Mouse (Mus musculus): ENCODE measurements around the gene Epb41l4b. TPM values are rescaled to one million over a fixed set of nuclear protein-coding genes. Genes with fewer than 3 reads are reported as not detected.

Gene Epb41l4b
- total and polyA plus RNA-seq, 3 experiments, result 0.93 to 4.9 (median 2.0) TPM

DNA sequence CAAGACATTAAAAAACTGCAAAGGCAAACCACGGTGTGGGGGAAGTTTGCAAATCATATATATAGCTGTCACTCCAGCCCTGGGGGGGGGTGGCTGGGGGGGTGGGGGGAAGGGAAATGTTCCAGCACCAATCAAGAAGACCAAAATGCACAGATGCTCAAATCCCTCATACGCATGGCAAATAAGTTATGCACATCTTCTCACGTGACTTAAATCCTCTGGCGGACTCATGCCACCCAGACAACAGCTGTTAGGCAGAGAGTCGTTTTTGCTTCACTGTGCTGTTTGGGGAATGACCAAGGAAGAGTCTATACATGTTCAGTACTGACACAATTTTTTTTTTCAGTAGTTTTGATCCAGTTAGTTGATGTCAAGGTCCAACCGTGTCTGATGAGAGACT is 37.9 kb downstream of the Epb41l4b start:
- DNase-seq (ENCODE audit: extremely low read depth), result no peak
- H3K27me3 ChIP-seq (replicated peaks), result no peaks in the 10 kb centered on the region
- H3K4me1 ChIP-seq (ENCODE audit: control insufficient read depth in 1 of 2, insufficient read depth in 2 of 2), result peaks cover 15 to 42% of the 10 kb centered on the region in 2 experiments
- TF ChIP-seq BHLHE40 (IDR thresholded peaks at IDR 0.05; ENCODE audit: low read depth, low read length) (peak; percentile 71), CHD1 (IDR thresholded peaks at IDR 0.05; ENCODE audit: low read depth, low read length) (no peak)
- H3K36me3 ChIP-seq (replicated peaks in 1 of 2; ENCODE audit: control insufficient read depth in 1 of 2, insufficient read depth in 1 of 2, low read length in 1 of 2), result no peaks in the 10 kb centered on the region
- H3K79me2 ChIP-seq (replicated peaks; ENCODE audit: control insufficient read depth, extremely low read depth, insufficient read depth, poor library complexity, severe bottlenecking), result no peaks in the 10 kb centered on the region
- H3K27ac ChIP-seq (ENCODE audit: insufficient read depth, low read depth), result no peak overlapping the region
- no peak overlapping the region for H3K9ac ChIP-seq (ENCODE audit: insufficient read depth, low read depth)
- no peak overlapping the region for H3K4me3 ChIP-seq (replicated peaks in 1 of 3; ENCODE audit: low read depth in 2 of 3, low read length in 2 of 3, poor library complexity in 1 of 3)
- dilution Hi-C loops (cut with MboI; ENCODE audit: extremely low pct_ligation_motif_present, extremely low pct_unique_long_range_greater_than_20kb, low sequenced_read_pairs), result no loop called here
- no peaks in the 10 kb centered on the region for H3K9me3 ChIP-seq (replicated peaks; ENCODE audit: low read length)
- H3K4me2 ChIP-seq (ENCODE audit: insufficient read depth, low read depth, poor library complexity, severe bottlenecking), result no peak overlapping the region
- in situ Hi-C loops (cut with MboI; ENCODE audit: low pct_ligation_motif_present, low pct_unique_long_range_greater_than_20kb, low sequenced_read_pairs), result no loop called here

DNA sequence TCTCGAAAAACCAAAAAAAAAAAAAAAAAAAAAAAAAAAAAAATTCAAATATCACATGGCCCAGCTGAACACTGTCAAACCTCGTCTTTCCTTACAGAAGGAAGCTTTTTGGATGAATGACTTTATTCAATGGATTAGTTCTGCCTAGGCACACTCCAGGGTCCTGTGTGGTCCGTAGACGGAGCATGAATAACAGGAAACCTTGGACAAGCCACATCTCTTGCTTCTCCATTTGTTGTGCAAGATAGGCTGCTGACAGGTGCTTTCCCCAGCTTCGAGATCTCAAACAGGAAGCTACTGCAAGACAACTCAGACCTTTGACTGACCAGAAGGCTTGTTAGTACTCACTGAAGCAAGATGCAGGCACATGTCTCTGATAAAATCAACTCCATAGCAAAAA is 39.4 kb downstream of the Epb41l4b start:
- H3K27ac ChIP-seq (ENCODE audit: insufficient read depth, low read depth), result peak overlapping the region; percentile 49

More for the DNA sequence above, 39.4 kb downstream of the Epb41l4b start:
- H3K9me3 ChIP-seq (replicated peaks; ENCODE audit: low read length), result no peaks in the 10 kb centered on the region
- TF ChIP-seq EP300 (IDR thresholded peaks at IDR 0.05; ENCODE audit: low read length) (peak; percentile 76), CHD2 (IDR thresholded peaks at IDR 0.05; ENCODE audit: low read length) (peak; percentile 35; the same call in 1 of the 2 replicates), ELF1 (IDR thresholded peaks at IDR 0.05; ENCODE audit: low read depth, low read length) (peak; percentile 63; the same call in 1 of the 2 replicates), USF2 (conservative IDR thresholded peaks at IDR 0.05; ENCODE audit: low read depth, low read length) (no peak), MAX (IDR thresholded peaks at IDR 0.05; ENCODE audit: low read length) (0 out of 2 replicates have a peak, but pooled peaks have one; percentile 66), RAD21 (IDR thresholded peaks at IDR 0.05; ENCODE audit: low read depth, low read length) (no peak), MAFK (IDR thresholded peaks at IDR 0.05; ENCODE audit: insufficient replicate concordance, low read length) (no peak), BHLHE40 (IDR thresholded peaks at IDR 0.05; ENCODE audit: low read depth, low read length) (peak; percentile 62), E2F4 (IDR thresholded peaks at IDR 0.05; ENCODE audit: insufficient replicate concordance, low read depth, low read length) (no peak), TBP (conservative IDR thresholded peaks at IDR 0.05; ENCODE audit: low read depth, low read length) (no peak), NRF1 (IDR thresholded peaks at IDR 0.05; ENCODE audit: low read depth, low read length) (no peak), TCF12 (IDR thresholded peaks at IDR 0.05; ENCODE audit: low read depth, low read length) (peak; percentile 54; the same call in 1 of the 2 replicates), POLR2AphosphoS2 (IDR thresholded peaks at IDR 0.05; ENCODE audit: low read depth, low read length) (no peak), ZNF384 (IDR thresholded peaks at IDR 0.05; ENCODE audit: low read depth, low read length) (peak; percentile 94), ZC3H11A (IDR thresholded peaks at IDR 0.05; ENCODE audit: low read depth, low read length) (no peak), JUND (conservative IDR thresholded peaks at IDR 0.05; ENCODE audit: low read depth, low read length) (no peak), KAT2A (IDR thresholded peaks at IDR 0.05; ENCODE audit: insufficient replicate concordance, low read length) (no peak), POLR2A (IDR thresholded peaks at IDR 0.05; ENCODE audit: low read depth, low read length) (peak; percentile 38; the same call in 1 of the 2 replicates), IRF4 (IDR thresholded peaks at IDR 0.05; ENCODE audit: low read depth, low read length) (peak; percentile 53; the same call in 1 of the 2 replicates), MXI1 (IDR thresholded peaks at IDR 0.05; ENCODE audit: low read depth, low read length) (0 out of 2 replicates have a peak, but pooled peaks have one; percentile 40), JUN (IDR thresholded peaks at IDR 0.05; ENCODE audit: insufficient read depth, low read depth, low read length) (no peak), ZMIZ1 (IDR thresholded peaks at IDR 0.05; ENCODE audit: low read depth, low read length) (no peak), SMC3 (IDR thresholded peaks at IDR 0.05; ENCODE audit: low read depth, low read length) (no peak), MEF2A (IDR thresholded peaks at IDR 0.05; ENCODE audit: borderline replicate concordance, low read depth, low read length) (no peak; the same call in 1 of the 2 replicates), MAZ (IDR thresholded peaks at IDR 0.05; ENCODE audit: low read depth, low read length) (no peak), GABPA (IDR thresholded peaks at IDR 0.05; ENCODE audit: insufficient replicate concordance, low read depth, low read length) (no peak), CHD1 (IDR thresholded peaks at IDR 0.05; ENCODE audit: low read depth, low read length) (no peak), ETS1 (conservative IDR thresholded peaks at IDR 0.05; ENCODE audit: low read depth, low read length) (0 out of 2 replicates have a peak, but pooled peaks have one; percentile 12), USF1 (IDR thresholded peaks at IDR 0.05; ENCODE audit: low read depth, low read length) (no peak)
- no peaks in the 10 kb centered on the region for H3K27me3 ChIP-seq (replicated peaks)
- no peak overlapping the region for H3K4me3 ChIP-seq (replicated peaks in 1 of 3; ENCODE audit: low read depth in 2 of 3, low read length in 2 of 3, poor library complexity in 1 of 3)
- H3K36me3 ChIP-seq (replicated peaks in 1 of 2; ENCODE audit: control insufficient read depth in 1 of 2, insufficient read depth in 1 of 2, low read length in 1 of 2), result no peaks in the 10 kb centered on the region
- H3K4me2 ChIP-seq (ENCODE audit: insufficient read depth, low read depth, poor library complexity, severe bottlenecking), result peak overlapping the region; percentile 30; the same call in 1 of the 2 replicates
- in situ Hi-C loops (cut with MboI; ENCODE audit: low pct_ligation_motif_present, low pct_unique_long_range_greater_than_20kb, low sequenced_read_pairs) (no loop called here), dilution Hi-C loops (cut with MboI; ENCODE audit: extremely low pct_ligation_motif_present, extremely low pct_unique_long_range_greater_than_20kb, low sequenced_read_pairs) (no loop called here)
- 0 out of 2 replicates have a peak overlapping the region, but pooled peaks have one; percentile 31 for H3K9ac ChIP-seq (ENCODE audit: insufficient read depth, low read depth)
- H3K4me1 ChIP-seq (ENCODE audit: control insufficient read depth in 1 of 2, insufficient read depth in 2 of 2), result peaks cover 15 to 42% of the 10 kb centered on the region in 2 experiments
- H3K79me2 ChIP-seq (replicated peaks; ENCODE audit: control insufficient read depth, extremely low read depth, insufficient read depth, poor library complexity, severe bottlenecking), result no peaks in the 10 kb centered on the region
- peak; percentile 63 for DNase-seq (ENCODE audit: extremely low read depth)

All from CH12.LX (cell line).